Comparison of ENCODE assay signal across 26 mouse cellular contexts in genomic region chr13:110580570-110580969, GRCm38 (mm10).
DNase-seq lines count a peak whose midpoint lies in the region; ATAC-seq and TF ChIP-seq lines count a peak whose summit lies in the region.
"Had no signal": no experiment of that assay in that cellular context is flagged by ENCODE, and none has a peak within 500 bp of the region (broad histone marks: within the 10 kb centered on the region; RNA-seq: fewer than 3 reads in every experiment).

No protein-coding gene starts in this region.

- no peaks in the 10 kb centered on the region for H3K27me3 ChIP-seq in forebrain, embryonic 14.5 days (replicated peaks; ENCODE audit: control insufficient read depth, insufficient read depth, low read length)
- no peaks in the 10 kb centered on the region for H3K27me3 ChIP-seq in forebrain, embryonic 11.5 days (ENCODE audit: control insufficient read depth, insufficient read depth, low read length)
- H3K27me3 ChIP-seq in forebrain, embryonic 16.5 days (replicated peaks; ENCODE audit: control insufficient read depth, insufficient read depth, low read length) = no peaks in the 10 kb centered on the region
- H3K27me3 ChIP-seq: embryonic facial prominence, embryonic 12.5 days; embryonic facial prominence, embryonic 15.5 days; heart, embryonic 13.5 days; hindbrain, embryonic 12.5 days; hindbrain, embryonic 15.5 days; intestine, embryonic 15.5 days had no signal

- DNase-seq in cerebellum, postnatal 10 days = peak; percentile 26 to 35
- no peak for DNase-seq in cerebellum, postnatal 36 days
- DNase-seq in forebrain, embryonic 14.5 days (ENCODE audit: low spot score) = peak; percentile 69
- no peak for DNase-seq in forebrain, embryonic 11.5 days (ENCODE audit: low spot score)
- DNase-seq in left cerebral cortex, adult 2 months (ENCODE audit: extremely low spot score in 1 of 2, low spot score in 2 of 2) = no peak
- DNase-seq in left cerebral cortex, postnatal 10 days (ENCODE audit: extremely low spot score in 1 of 2, low spot score in 2 of 2) = no peak
- no peak for DNase-seq in embryo, embryonic 10 days (ENCODE audit: low spot score)
- DNase-seq: adrenal gland, adult 8-10 months; adrenal gland, postnatal 25 days; cerebellum, adult 18-20 months; cerebellum, adult 9-10 months; gastrocnemius, postnatal 10 days; gastrocnemius, postnatal 36 days; heart, adult 2 months; heart, postnatal 14 days; heart, postnatal 4 days; kidney, adult 11 months had no signal

- no peaks in the 10 kb centered on the region for H3K4me1 ChIP-seq in forebrain, embryonic 14.5 days (ENCODE audit: control insufficient read depth, insufficient read depth, low read length)
- H3K4me1 ChIP-seq in forebrain, embryonic 11.5 days (replicated peaks; ENCODE audit: control insufficient read depth, insufficient read depth, low read length) = no peaks in the 10 kb centered on the region
- H3K4me1 ChIP-seq in forebrain, embryonic 16.5 days (replicated peaks; ENCODE audit: control insufficient read depth, insufficient read depth, low read length) = peaks cover 2% of the 10 kb centered on the region; the same call in 1 of the 2 replicates
- H3K4me1 ChIP-seq: embryonic facial prominence, embryonic 15.5 days; heart, embryonic 10.5 days; intestine, embryonic 15.5 days had no signal

- H3K27ac ChIP-seq in forebrain, embryonic 14.5 days (ENCODE audit: low read depth, low read length) = no peak overlapping the region
- H3K27ac ChIP-seq in forebrain, embryonic 11.5 days (ENCODE audit: low read depth, low read length) = no peak overlapping the region
- 0 out of 2 replicates have a peak overlapping the region, but pooled peaks have one; percentile 19 for H3K27ac ChIP-seq in left cerebral cortex, adult 2 months
- H3K27ac ChIP-seq in forebrain, embryonic 16.5 days (ENCODE audit: low read length) = no peak overlapping the region
- H3K27ac ChIP-seq: embryonic facial prominence, embryonic 12.5 days; embryonic facial prominence, embryonic 15.5 days; heart, embryonic 10.5 days; heart, embryonic 13.5 days; hindbrain, embryonic 12.5 days; hindbrain, embryonic 15.5 days; intestine, embryonic 15.5 days had no signal

- H3K9ac ChIP-seq in forebrain, embryonic 14.5 days (ENCODE audit: low read length) = no peak overlapping the region
- H3K9ac ChIP-seq in forebrain, embryonic 11.5 days (ENCODE audit: low read length) = no peak overlapping the region
- H3K9ac ChIP-seq in forebrain, embryonic 16.5 days (replicated peaks; ENCODE audit: low read depth, low read length) = no peak overlapping the region
- H3K9ac ChIP-seq: embryonic facial prominence, embryonic 12.5 days; embryonic facial prominence, embryonic 15.5 days; heart, embryonic 13.5 days; hindbrain, embryonic 12.5 days; hindbrain, embryonic 15.5 days; intestine, embryonic 15.5 days had no signal

- H3K36me3 ChIP-seq in forebrain, embryonic 14.5 days (ENCODE audit: control insufficient read depth, insufficient read depth, low read length) = no peaks in the 10 kb centered on the region
- no peaks in the 10 kb centered on the region for H3K36me3 ChIP-seq in forebrain, embryonic 11.5 days (ENCODE audit: control insufficient read depth, insufficient read depth, low read length)
- no peaks in the 10 kb centered on the region for H3K36me3 ChIP-seq in forebrain, embryonic 16.5 days (ENCODE audit: control insufficient read depth, insufficient read depth)
- H3K36me3 ChIP-seq: embryonic facial prominence, embryonic 12.5 days; embryonic facial prominence, embryonic 15.5 days; heart, embryonic 10.5 days; heart, embryonic 13.5 days; hindbrain, embryonic 12.5 days; hindbrain, embryonic 15.5 days; intestine, embryonic 15.5 days had no signal

- H3K4me3 ChIP-seq in forebrain, embryonic 14.5 days (ENCODE audit: low read depth, low read length) = no peak overlapping the region
- H3K4me3 ChIP-seq in forebrain, embryonic 11.5 days (ENCODE audit: low read depth, low read length) = no peak overlapping the region
- no peak overlapping the region for H3K4me3 ChIP-seq in left cerebral cortex, adult 2 months
- H3K4me3 ChIP-seq in forebrain, embryonic 16.5 days (replicated peaks; ENCODE audit: low read length) = no peak overlapping the region
- H3K4me3 ChIP-seq: embryonic facial prominence, embryonic 12.5 days; embryonic facial prominence, embryonic 15.5 days; heart, adult 2 months; heart, embryonic 10.5 days; heart, embryonic 13.5 days; hindbrain, embryonic 12.5 days; hindbrain, embryonic 15.5 days; intestine, embryonic 15.5 days had no signal

- H3K4me2 ChIP-seq in forebrain, embryonic 14.5 days (ENCODE audit: low read length) = no peak overlapping the region
- H3K4me2 ChIP-seq in forebrain, embryonic 11.5 days (ENCODE audit: low read depth, low read length, severe bottlenecking) = no peak overlapping the region
- no peak overlapping the region for H3K4me2 ChIP-seq in forebrain, embryonic 16.5 days (ENCODE audit: low read length)
- H3K4me2 ChIP-seq: embryonic facial prominence, embryonic 12.5 days; embryonic facial prominence, embryonic 15.5 days; heart, embryonic 13.5 days; hindbrain, embryonic 12.5 days; hindbrain, embryonic 15.5 days; intestine, embryonic 15.5 days had no signal

- TF ChIP-seq CTCF in left cerebral cortex, adult 2 months (IDR thresholded peaks at IDR 0.05) = no peak

- H3K9me3 ChIP-seq in forebrain, embryonic 14.5 days (replicated peaks; ENCODE audit: control insufficient read depth, low read length) = no peaks in the 10 kb centered on the region
- no peaks in the 10 kb centered on the region for H3K9me3 ChIP-seq in forebrain, embryonic 11.5 days (ENCODE audit: control insufficient read depth, low read length)
- H3K9me3 ChIP-seq in forebrain, embryonic 16.5 days (ENCODE audit: control insufficient read depth, low read length) = no peaks in the 10 kb centered on the region
- H3K9me3 ChIP-seq: embryonic facial prominence, embryonic 12.5 days; embryonic facial prominence, embryonic 15.5 days; heart, embryonic 10.5 days; heart, embryonic 13.5 days; hindbrain, embryonic 12.5 days; hindbrain, embryonic 15.5 days; intestine, embryonic 15.5 days had no signal

- peak; percentile 58; the same call in 1 of the 2 replicates for ATAC-seq in forebrain, embryonic 14.5 days
- no peak for ATAC-seq in forebrain, embryonic 11.5 days (replicated peaks; ENCODE audit: low FRiP score)
- peak; percentile 74 for ATAC-seq in forebrain, embryonic 16.5 days
- ATAC-seq: activated CD4-positive, CD25-positive, alpha-beta regulatory T cell, adult 4 months; intestine, embryonic 15.5 days had no signal

- WGBS in forebrain, embryonic 14.5 days = 41% methylated on average over 5 of the region's 5 CpGs
- WGBS in forebrain, embryonic 11.5 days = 90% methylated on average over 5 of the region's 5 CpGs
- WGBS in forebrain, embryonic 16.5 days = 40% methylated on average over 5 of the region's 5 CpGs

- intact Hi-C loops in left cerebral cortex, adult 2 months (cut with DNase I) = no loop called here
- intact Hi-C loops in left cerebral cortex, postnatal 10 days (cut with DNase I) = no loop called here

Comparison
In these comparisons a context has a peak if more than half of its experiments do, and no peak if none do; other contexts are left out.
1. DNase-seq: peak in cerebellum, postnatal 10 days (2 of 2) and forebrain, embryonic 14.5 days (single experiment); none in cerebellum, postnatal 36 days (0 of 2), forebrain, embryonic 11.5 days (single experiment), left cerebral cortex, adult 2 months (0 of 2), left cerebral cortex, postnatal 10 days (0 of 2) and embryo, embryonic 10 days (single experiment).